Mouse (Mus musculus) MEL (cell line): Measurements from ENCODE around the gene Sept9. TPM values are rescaled to one million over a fixed set of nuclear protein-coding genes. Genes with fewer than 3 reads are reported as not detected.
A peak's percentile ranks its signal among the peaks of the same experiment; 100 is the strongest.

ENCODE experiments used
- DNase-seq: peaks from one replicate; pipeline ENCODE4 v3.0.0; 2011; ENCODE audit warnings: low read depth, low spot score
- H3K27ac ChIP-seq: 2 replicates; pipeline ENCODE4 v1.5.1; 2012; ENCODE audit warnings: low read depth, mild to moderate bottlenecking, control low read depth, low read length, moderate library complexity; ENCODE audit not compliant: control insufficient read depth
- H3K27me3 ChIP-seq, 2 experiments: fragments of 150-350 bp in 1 of 2; sonication (generic) in 1 of 2; 2 replicates each; pipeline ENCODE4 v1.6.1; 2012; ENCODE audit warnings: low read length in 2 of 2, mild to moderate bottlenecking in 2 of 2, improper control_type of control experiment in 1 of 2, moderate library complexity in 1 of 2; ENCODE audit not compliant: insufficient read depth in 2 of 2, control insufficient read depth in 1 of 2
- H3K36me3 ChIP-seq, 2 experiments: 2 replicates each; pipeline ENCODE4 v1.6.1; 2012 to 2014; ENCODE audit warnings: low read length in 2 of 2, improper control_type of control experiment in 1 of 2, inconsistent platforms in 1 of 2, mild to moderate bottlenecking in 1 of 2; ENCODE audit not compliant: insufficient read depth in 2 of 2, control insufficient read depth in 1 of 2
- H3K4me1 ChIP-seq, 2 experiments: fragments of 150-350 bp in 1 of 2; sonication (generic) in 1 of 2; 2 replicates each; pipeline ENCODE4 v1.6.1; 2012; ENCODE audit warnings: low read length in 2 of 2, improper control_type of control experiment in 1 of 2, mild to moderate bottlenecking in 1 of 2; ENCODE audit not compliant: insufficient read depth in 2 of 2, control insufficient read depth in 1 of 2
- H3K4me3 ChIP-seq, 2 experiments: fragments of 150-350 bp in 1 of 2; sonication (generic) in 1 of 2; 2 replicates each; pipeline ENCODE4 v1.5.1; 2012; ENCODE audit warnings: low read depth in 2 of 2, low read length in 2 of 2, mild to moderate bottlenecking in 2 of 2, moderate library complexity in 2 of 2, control low read depth in 1 of 2, improper control_type of control experiment in 1 of 2; ENCODE audit not compliant: control insufficient read depth in 1 of 2, insufficient read depth in 1 of 2
- H3K79me2 ChIP-seq: 2 replicates; pipeline ENCODE4 v1.6.1; 2012; ENCODE audit warnings: mild to moderate bottlenecking, low read length, moderate library complexity; ENCODE audit not compliant: control insufficient read depth, poor library complexity, insufficient read depth
- H3K9ac ChIP-seq: 2 replicates; pipeline ENCODE4 v1.6.1; 2012; ENCODE audit warnings: low read depth, mild to moderate bottlenecking, control low read depth, low read length, moderate library complexity; ENCODE audit not compliant: control insufficient read depth, poor library complexity, severe bottlenecking
- H3K9me3 ChIP-seq: fragments of 150-350 bp; sonication (generic); replicated peaks from 2 replicates; pipeline ENCODE4 v1.6.1; 2012; ENCODE audit warnings: mild to moderate bottlenecking, low read length, improper control_type of control experiment, moderate library complexity; ENCODE audit not compliant: insufficient read depth
- BHLHE40 ChIP-seq: IDR thresholded peaks from 2 replicates; pipeline ENCODE4 v1.6.1; 2012; ENCODE audit warnings: low read depth, mild to moderate bottlenecking, inconsistent platforms, low read length, improper control_type of control experiment, borderline replicate concordance
- E2F4 ChIP-seq: IDR thresholded peaks from 2 replicates; pipeline ENCODE4 v1.6.1; 2011; ENCODE audit warnings: low read depth, low read length, improper control_type of control experiment, borderline replicate concordance
- MAX ChIP-seq: IDR thresholded peaks from 2 replicates; pipeline ENCODE4 v1.6.1; 2011; ENCODE audit warnings: low read length, improper control_type of control experiment
- MEF2A ChIP-seq: IDR thresholded peaks from 2 replicates; pipeline ENCODE4 v1.6.1; 2014; ENCODE audit warnings: low read depth, mild to moderate bottlenecking, inconsistent platforms, low read length, improper control_type of control experiment; ENCODE audit not compliant: poor library complexity, insufficient replicate concordance, severe bottlenecking; ENCODE audit errors: extremely low read depth
- MXI1 ChIP-seq: IDR thresholded peaks from 2 replicates; pipeline ENCODE4 v1.6.1; 2011; ENCODE audit warnings: mild to moderate bottlenecking, low read depth, low read length, improper control_type of control experiment
- MYB ChIP-seq: IDR thresholded peaks from 2 replicates; pipeline ENCODE4 v1.6.1; 2011; ENCODE audit warnings: mild to moderate bottlenecking, low read depth, low read length, improper control_type of control experiment
- NELFE ChIP-seq: IDR thresholded peaks from 2 replicates; pipeline ENCODE4 v1.6.1; 2011; ENCODE audit warnings: low read depth, low read length, improper control_type of control experiment
- POLR2A ChIP-seq, 2 experiments: IDR thresholded peaks; 2 replicates each; pipeline ENCODE4 v1.6.1; 2011 to 2012; ENCODE audit warnings: low read length in 2 of 2, mild to moderate bottlenecking in 2 of 2, control low read depth in 1 of 2, improper control_type of control experiment in 1 of 2, low read depth in 1 of 2, moderate library complexity in 1 of 2; ENCODE audit not compliant: control insufficient read depth in 1 of 2, insufficient read depth in 1 of 2, poor library complexity in 1 of 2
- POLR2AphosphoS5 ChIP-seq: IDR thresholded peaks from 2 replicates; pipeline ENCODE4 v1.6.1; 2012; ENCODE audit warnings: low read depth, borderline replicate concordance, mild to moderate bottlenecking, inconsistent platforms, low read length, moderate library complexity, mixed read lengths
- RAD21 ChIP-seq: IDR thresholded peaks from 2 replicates; pipeline ENCODE4 v1.6.1; 2011; ENCODE audit warnings: mild to moderate bottlenecking, low read depth, low read length, improper control_type of control experiment
- RCOR1 ChIP-seq: IDR thresholded peaks from 2 replicates; pipeline ENCODE4 v1.6.1; 2012; ENCODE audit warnings: low read depth, mild to moderate bottlenecking, inconsistent platforms, low read length, improper control_type of control experiment
- SIN3A ChIP-seq: IDR thresholded peaks from 2 replicates; pipeline ENCODE4 v1.6.1; 2012; ENCODE audit warnings: low read length, improper control_type of control experiment, inconsistent platforms
- TAL1 ChIP-seq: IDR thresholded peaks from 2 replicates; pipeline ENCODE4 v1.6.1; 2012; ENCODE audit warnings: mild to moderate bottlenecking, inconsistent platforms, low read length, moderate library complexity, mixed read lengths
- UBTF ChIP-seq: IDR thresholded peaks from 2 replicates; pipeline ENCODE4 v1.6.1; 2012; ENCODE audit warnings: low read depth, mild to moderate bottlenecking, inconsistent platforms, low read length, improper control_type of control experiment, moderate library complexity, borderline replicate concordance; ENCODE audit not compliant: insufficient read depth
- USF2 ChIP-seq, 2 experiments: IDR thresholded peaks; 2 replicates each; pipeline ENCODE4 v1.6.1; 2011 to 2012; ENCODE audit warnings: improper control_type of control experiment in 2 of 2, low read length in 2 of 2, borderline replicate concordance in 1 of 2, inconsistent platforms in 1 of 2, low read depth in 1 of 2, mild to moderate bottlenecking in 1 of 2; ENCODE audit not compliant: insufficient read depth in 1 of 2
- ZKSCAN1 ChIP-seq: IDR thresholded peaks from 2 replicates; pipeline ENCODE4 v1.6.1; 2012; ENCODE audit warnings: low read depth, mild to moderate bottlenecking, inconsistent platforms, low read length, improper control_type of control experiment, moderate library complexity
- polyA plus RNA-seq, 2 experiments: library from polyadenylated mRNA; stranded (reverse) in 1 of 2; unstranded in 1 of 2; fragments of >175 nt in 1 of 2; fragments of >200 nt in 1 of 2; gene quantifications; 2 replicates each; pipeline versions ENCODE4 v1.2.1 to v1.2.4; 2012; ENCODE audit warnings: low replicate concordance in 2 of 2, low read depth in 1 of 2; ENCODE audit not compliant: insufficient read length in 2 of 2, insufficient read depth in 1 of 2, missing spikeins in 1 of 2
- total RNA-seq: library from RNA; depleted of rRNA; stranded (reverse); fragments of 300-350 nt; gene quantifications from 2 replicates; pipeline ENCODE4 v1.2.3, GENCODE M21; 2012

Gene Sept9
- total and polyA plus RNA-seq, 3 experiments: 49.7 to 196 (median 163) TPM

DNA sequence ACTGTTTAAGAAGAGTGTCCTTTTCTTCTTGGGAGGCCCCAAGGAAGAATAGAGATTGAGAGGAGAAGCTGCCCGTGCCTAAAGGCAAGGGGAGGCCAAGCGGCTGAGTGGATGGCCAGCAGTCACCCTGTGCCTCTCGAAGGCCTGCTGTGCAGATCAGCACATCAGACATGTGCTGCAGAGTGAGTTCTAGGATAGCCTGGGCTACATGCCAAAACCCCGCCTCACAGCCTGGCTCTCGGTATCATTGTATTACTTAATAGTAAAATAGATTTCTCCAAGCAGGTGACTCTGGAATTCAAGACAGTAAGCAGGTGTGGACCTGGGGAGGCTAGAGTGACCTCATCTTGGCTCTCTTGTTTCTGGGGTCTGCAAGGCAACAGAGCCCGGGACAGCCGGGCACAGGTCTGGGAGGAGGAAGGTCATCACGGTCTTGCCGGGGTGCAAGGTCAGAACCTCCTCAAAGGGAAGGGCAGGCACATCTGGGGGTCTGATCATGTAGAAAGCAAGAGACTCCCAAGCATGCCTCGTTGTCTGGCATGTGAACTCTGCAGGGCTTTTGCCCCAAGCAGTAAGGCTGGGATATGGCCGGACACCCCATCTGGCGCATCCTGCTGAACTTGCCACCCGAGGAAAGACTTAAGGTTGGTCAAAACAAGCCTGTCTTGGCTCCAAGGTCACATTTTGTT, 40.1 kb upstream of the Sept9 start:
- no peak overlapping the region for H3K4me3 ChIP-seq
- H3K9ac ChIP-seq: no peak overlapping the region
- TF ChIP-seq NELFE (no peak), ZKSCAN1 (no peak), USF2 (IDR thresholded peaks at IDR 0.05; ENCODE audit: borderline replicate concordance in 1 of 2, insufficient read depth in 1 of 2, low read depth in 1 of 2, low read length in 2 of 2) (no peak), MYB (no peak), RCOR1 (no peak), UBTF (no peak), MXI1 (peak; percentile 31; the same call in 1 of the 2 replicates), POLR2A (IDR thresholded peaks at IDR 0.05; ENCODE audit: control insufficient read depth in 1 of 2, insufficient read depth in 1 of 2, low read depth in 1 of 2, low read length in 2 of 2, poor library complexity in 1 of 2) (no peak), RAD21 (no peak), MAX (peak; percentile 59; the same call in 1 of the 2 replicates), SIN3A (no peak), BHLHE40 (no peak), E2F4 (no peak)
- no peaks in the 10 kb centered on the region; a peak in 1 of 4 replicates for H3K36me3 ChIP-seq
- peak; percentile 55 for DNase-seq
- H3K9me3 ChIP-seq: no peaks in the 10 kb centered on the region
- H3K27me3 ChIP-seq: no peaks in the 10 kb centered on the region
- H3K79me2 ChIP-seq: no peaks in the 10 kb centered on the region
- peaks cover 0 to 2% of the 10 kb centered on the region in 2 experiments; a peak in 2 of 4 replicates for H3K4me1 ChIP-seq
- no peak overlapping the region for H3K27ac ChIP-seq

DNA sequence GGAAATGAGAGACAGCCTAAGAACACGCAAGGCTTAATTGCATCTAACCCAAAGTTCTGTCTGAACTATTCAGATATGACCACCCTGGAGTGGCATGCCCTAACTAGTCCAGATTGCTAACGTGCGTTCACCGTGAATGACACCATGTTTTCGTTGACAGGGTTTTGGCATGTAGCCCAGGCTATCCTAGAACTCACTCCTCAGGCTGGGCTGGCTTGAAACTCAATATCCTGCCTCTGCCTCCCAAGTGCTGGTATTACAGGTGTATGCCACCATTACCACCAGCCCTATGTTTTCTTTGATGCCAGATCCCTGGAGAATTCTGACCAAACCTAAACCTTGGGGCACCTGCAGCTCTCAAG, 39.5 kb upstream of the Sept9 start:
- Histone ChIP-seq H3K4me1 (no peaks in the 10 kb centered on the region; a peak in 1 of 4 replicates), H3K9ac (no peak overlapping the region), H3K27ac (no peak overlapping the region), H3K79me2 (no peaks in the 10 kb centered on the region), H3K27me3 (no peaks in the 10 kb centered on the region), H3K4me3 (no peak overlapping the region), H3K36me3 (no peaks in the 10 kb centered on the region; a peak in 1 of 4 replicates), H3K9me3 (no peaks in the 10 kb centered on the region)
- DNase-seq: no peak
- no peak for TF ChIP-seq POLR2AphosphoS5
- TF ChIP-seq TAL1: no peak
- no peak for TF ChIP-seq BHLHE40
- no peak for TF ChIP-seq MEF2A
- TF ChIP-seq MYB: no peak
